Mouse (Mus musculus) heart, embryonic 13.5 days (tissue): ENCODE results near the gene Arhgap8. TPM values are rescaled to one million over a fixed set of nuclear protein-coding genes. Genes with fewer than 3 reads are reported as not detected.
A peak's percentile ranks its signal among the peaks of the same experiment; 100 is the strongest.

Experiments
- ATAC-seq: fragments of 200-750 bp; cut with Nextera tagmentation; 2 replicates; pipeline ENCODE4 v1.8.0; 2017; ENCODE audit warnings: moderate TSS enrichment; ENCODE audit not compliant: insufficient number of reproducible peaks, low FRiP score, low TSS enrichment; ENCODE audit errors: extremely low read depth
- H3K27ac ChIP-seq: fragments of 300-500 bp; sonication (generic); replicated peaks from 2 replicates; pipeline ENCODE4 v1.5.1; 2015; ENCODE audit warnings: moderate library complexity, mild to moderate bottlenecking, inconsistent platforms
- H3K27me3 ChIP-seq: fragments of 300-500 bp; sonication (generic); replicated peaks from 2 replicates; pipeline ENCODE4 v1.6.1; 2015; ENCODE audit warnings: mild to moderate bottlenecking, inconsistent platforms
- H3K36me3 ChIP-seq: fragments of 300-500 bp; sonication (generic); 2 replicates; pipeline ENCODE4 v1.6.1; 2015; ENCODE audit warnings: mild to moderate bottlenecking, inconsistent platforms
- H3K4me1 ChIP-seq: fragments of 300-500 bp; sonication (generic); 2 replicates; pipeline ENCODE4 v1.6.1; 2015; ENCODE audit warnings: inconsistent platforms
- H3K4me2 ChIP-seq: fragments of 300-500 bp; sonication (generic); 2 replicates; pipeline ENCODE4 v1.6.1; 2015; ENCODE audit warnings: inconsistent platforms, mild to moderate bottlenecking, moderate library complexity
- H3K4me3 ChIP-seq: fragments of 300-500 bp; sonication (generic); 2 replicates; pipeline ENCODE4 v1.5.1; 2015; ENCODE audit warnings: moderate library complexity, mild to moderate bottlenecking, inconsistent platforms
- H3K9ac ChIP-seq: fragments of 300-500 bp; sonication (generic); 2 replicates; pipeline ENCODE4 v1.6.1; 2015; ENCODE audit warnings: inconsistent platforms, mild to moderate bottlenecking, moderate library complexity
- H3K9me3 ChIP-seq: fragments of 300-500 bp; sonication (generic); 2 replicates; pipeline ENCODE4 v1.6.1; 2016; ENCODE audit warnings: inconsistent platforms
- WGBS: fragments of 180-500 bp; shearing (Covaris S2); methylation state at CpG from one replicate; pipeline ENCODE4 v1.1.7; 2015; ENCODE audit warnings: mixed read lengths; 5-methylcytosine and 5-hydroxymethylcytosine counted together
- polyA plus RNA-seq: library from polyadenylated mRNA; unstranded; fragments of >200 nt; fragmentation: Nextera tagmentation; extraction: Ambion mirVana; gene quantifications from 2 replicates; pipeline ENCODE4 v1.2.1, GENCODE M21; 2015

The Arhgap8 gene
- polyA plus RNA-seq, result 4.1 and 5.5 TPM in 2 replicates

- no peaks in the 10 kb centered on the region for H3K9me3 ChIP-seq
- peaks cover 27% of the 10 kb centered on the region for H3K4me1 ChIP-seq
- peak within 1 kb of the TSS; percentile 34; the same call in 1 of the 2 replicates for H3K27ac ChIP-seq
- H3K4me3 ChIP-seq, result peak within 1 kb of the TSS; percentile 55
- no peak for ATAC-seq
- WGBS, result 3% methylated on average over 24 of the region's 24 CpGs
- H3K27me3 ChIP-seq, result peaks cover 7% of the 10 kb centered on the region; the same call in 1 of the 2 replicates
- no peaks in the 10 kb centered on the region for H3K36me3 ChIP-seq
- peak within 1 kb of the TSS; percentile 85 for H3K4me2 ChIP-seq
- H3K9ac ChIP-seq, result peak within 1 kb of the TSS; percentile 76
Measured at GRCm38 (mm10) chr15:84719791-84720190, at the start of gene Arhgap8. TSS of gene Arhgap8 (plus strand) at chr15:84720052.

DNA sequence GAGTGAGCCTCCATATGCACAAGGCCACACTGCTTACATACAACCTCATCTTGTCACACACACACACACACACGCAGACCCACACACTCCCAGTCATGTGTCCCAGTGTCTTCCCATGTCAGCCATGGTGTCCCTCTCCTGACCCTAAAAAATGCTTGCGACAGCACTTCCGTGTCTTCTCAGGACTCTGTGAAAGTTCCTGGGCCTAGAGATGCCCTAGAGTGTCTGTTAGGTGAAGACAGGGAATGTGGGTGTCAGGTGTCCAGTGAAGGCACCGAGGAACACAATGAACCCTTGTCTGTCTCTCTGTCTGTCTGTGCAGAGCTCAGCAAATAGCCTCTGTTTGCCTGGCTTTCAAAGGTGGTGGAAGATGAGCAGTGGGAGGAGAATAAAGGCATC lies 49.2 kb upstream of the Arhgap8 start:
- Histone ChIP-seq H3K4me2 (no peak overlapping the region), H3K9ac (no peak overlapping the region), H3K27ac (no peak overlapping the region), H3K36me3 (no peaks in the 10 kb centered on the region), H3K4me3 (no peak overlapping the region), H3K27me3 (no peaks in the 10 kb centered on the region), H3K4me1 (peaks cover 29% of the 10 kb centered on the region), H3K9me3 (no peaks in the 10 kb centered on the region)
- no peak for ATAC-seq
- WGBS, result 75% methylated on average over 4 of the region's 4 CpGs

DNA sequence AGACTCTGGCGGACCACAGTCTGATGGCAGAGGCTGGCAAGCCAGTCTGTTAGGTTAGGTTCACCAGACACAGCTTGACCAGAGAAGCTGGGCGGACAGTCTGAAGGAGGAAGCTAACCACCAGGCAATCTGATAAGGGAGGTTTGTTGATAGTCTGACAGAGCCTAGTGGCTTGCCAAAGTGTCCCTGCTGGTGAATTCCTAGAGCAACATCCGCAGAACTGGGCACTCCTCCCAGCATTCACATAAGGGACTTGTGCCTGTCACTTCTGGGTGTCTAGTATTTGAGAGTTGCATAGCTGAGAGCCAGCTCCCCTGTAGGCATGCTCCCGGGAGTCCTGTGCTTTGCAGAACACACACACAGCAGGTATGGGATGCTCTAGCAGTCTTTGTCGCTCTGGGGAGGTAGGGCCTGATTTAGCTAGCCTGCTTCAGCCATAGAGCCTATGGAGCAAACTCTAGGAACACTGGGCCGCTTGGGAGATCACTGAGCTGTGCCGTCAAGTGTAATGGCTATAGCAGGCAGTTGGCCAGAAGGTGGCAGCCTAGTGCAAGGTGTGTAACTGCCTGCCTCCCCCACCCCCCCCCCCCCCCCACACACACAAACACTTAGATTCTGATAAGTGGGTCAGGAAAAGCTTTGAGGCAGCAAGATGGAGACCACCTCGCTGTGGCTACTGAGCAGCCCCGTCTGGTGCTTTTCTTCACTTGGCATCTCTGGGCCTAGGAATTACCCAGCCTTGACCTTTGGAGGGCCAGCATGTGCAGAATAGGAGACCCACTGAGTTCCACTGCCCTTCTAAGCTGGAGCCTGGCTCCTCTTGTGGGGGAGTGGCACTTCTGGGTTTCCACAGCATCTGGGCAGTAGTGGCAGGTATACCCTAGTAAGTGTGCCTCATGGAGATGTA lies 48.2 kb upstream of the Arhgap8 start:
- no peaks in the 10 kb centered on the region for H3K27me3 ChIP-seq
- H3K9me3 ChIP-seq, result no peaks in the 10 kb centered on the region
- H3K4me1 ChIP-seq, result peaks cover 25% of the 10 kb centered on the region
- no peaks in the 10 kb centered on the region for H3K36me3 ChIP-seq
- WGBS, result 35% methylated on average over 9 of the region's 9 CpGs
- no peak overlapping the region for H3K27ac ChIP-seq
- H3K4me3 ChIP-seq, result no peak overlapping the region
- H3K9ac ChIP-seq, result no peak overlapping the region
- no peak overlapping the region for H3K4me2 ChIP-seq
- no peak for ATAC-seq

GRCm38 (mm10) chr15:84672308-84672615 lies 47.6 kb upstream of the Arhgap8 start:
- Histone ChIP-seq H3K27me3 (no peaks in the 10 kb centered on the region), H3K36me3 (no peaks in the 10 kb centered on the region), H3K9ac (no peak overlapping the region), H3K4me2 (no peak overlapping the region), H3K27ac (no peak overlapping the region), H3K9me3 (no peaks in the 10 kb centered on the region), H3K4me3 (no peak overlapping the region), H3K4me1 (peaks cover 25% of the 10 kb centered on the region)
- ATAC-seq, result no peak
- WGBS, result 66% methylated on average over 4 of the region's 4 CpGs

DNA sequence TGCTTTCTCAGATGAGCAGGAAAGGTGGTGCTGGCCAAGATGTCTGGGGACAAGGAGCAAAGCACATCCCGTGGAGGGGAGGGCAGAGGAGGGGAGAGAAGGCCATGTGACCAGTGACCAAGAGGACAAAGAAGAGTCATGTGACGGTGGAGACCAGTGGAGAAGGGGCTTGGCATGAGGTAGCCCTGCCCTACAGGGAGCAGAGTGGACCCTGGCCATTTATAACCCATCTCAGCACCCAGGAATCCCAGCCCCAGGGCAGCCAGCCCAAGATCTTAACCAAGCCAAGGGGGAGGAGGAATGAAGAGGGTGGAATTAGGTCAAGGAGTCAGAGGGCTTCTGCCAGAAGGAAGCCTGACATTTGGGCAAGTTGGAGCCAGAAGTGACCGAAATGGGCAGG lies 47.2 kb upstream of the Arhgap8 start:
- Histone ChIP-seq H3K4me3 (no peak overlapping the region), H3K36me3 (no peaks in the 10 kb centered on the region), H3K9me3 (no peaks in the 10 kb centered on the region), H3K9ac (no peak overlapping the region), H3K4me1 (peaks cover 25% of the 10 kb centered on the region), H3K27ac (no peak overlapping the region), H3K27me3 (no peaks in the 10 kb centered on the region), H3K4me2 (no peak overlapping the region)
- WGBS, result 61% methylated on average over 3 of the region's 3 CpGs
- ATAC-seq, result no peak

DNA sequence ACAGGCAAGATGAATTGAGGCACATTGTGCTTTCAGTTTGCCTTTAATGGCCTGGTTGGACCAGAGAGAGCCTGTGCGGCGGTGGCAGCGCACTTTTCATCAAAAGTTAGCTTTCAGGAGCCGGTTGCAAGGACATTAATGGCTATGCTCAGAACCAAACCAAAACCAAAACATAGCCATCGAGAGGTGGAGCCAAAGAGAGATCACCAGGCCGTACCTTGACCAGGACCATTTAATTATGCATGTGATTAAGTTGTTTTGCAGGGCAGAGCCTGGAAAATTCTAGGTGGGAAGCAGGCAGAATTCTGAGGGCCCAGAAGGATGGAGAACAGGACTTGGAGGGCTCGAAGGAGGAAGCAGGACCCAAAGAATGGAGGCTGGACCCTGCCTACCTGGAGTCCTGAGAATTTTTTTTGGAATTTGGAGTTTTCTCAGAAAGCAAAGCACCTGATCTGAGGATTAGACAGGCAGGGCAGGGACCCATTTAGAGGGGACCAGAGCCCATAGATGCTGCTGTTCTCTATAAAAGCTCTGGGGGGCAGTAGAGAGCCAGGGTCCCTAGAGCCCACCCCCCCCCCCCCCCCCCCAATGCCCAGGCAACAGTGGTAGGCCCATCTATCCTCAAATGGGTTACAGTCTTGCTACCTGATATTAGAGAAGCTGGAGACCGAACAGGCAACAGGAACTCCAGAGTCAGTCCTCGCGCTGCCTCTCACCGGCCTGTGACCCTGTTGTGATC lies 45.4 kb upstream of the Arhgap8 start:
- H3K27me3 ChIP-seq, result no peaks in the 10 kb centered on the region
- H3K9me3 ChIP-seq, result no peaks in the 10 kb centered on the region
- no peak overlapping the region for H3K4me3 ChIP-seq
- 77% methylated on average over 11 of the region's 11 CpGs for WGBS
- H3K27ac ChIP-seq, result no peak overlapping the region
- peaks cover 15% of the 10 kb centered on the region; the same call in 1 of the 2 replicates for H3K4me1 ChIP-seq
- H3K9ac ChIP-seq, result no peak overlapping the region
- no peak for ATAC-seq
- H3K4me2 ChIP-seq, result no peak overlapping the region
- H3K36me3 ChIP-seq, result no peaks in the 10 kb centered on the region

GRCm38 (mm10) chr15:84675317-84675716 lies 44.5 kb upstream of the Arhgap8 start:
- Histone ChIP-seq H3K9ac (no peak overlapping the region), H3K27me3 (no peaks in the 10 kb centered on the region), H3K36me3 (no peaks in the 10 kb centered on the region), H3K4me1 (peaks cover 14% of the 10 kb centered on the region; the same call in 1 of the 2 replicates), H3K4me3 (no peak overlapping the region), H3K27ac (no peak overlapping the region), H3K4me2 (no peak overlapping the region), H3K9me3 (no peaks in the 10 kb centered on the region)
- 60% methylated on average over 8 of the region's 8 CpGs for WGBS
- no peak for ATAC-seq

DNA sequence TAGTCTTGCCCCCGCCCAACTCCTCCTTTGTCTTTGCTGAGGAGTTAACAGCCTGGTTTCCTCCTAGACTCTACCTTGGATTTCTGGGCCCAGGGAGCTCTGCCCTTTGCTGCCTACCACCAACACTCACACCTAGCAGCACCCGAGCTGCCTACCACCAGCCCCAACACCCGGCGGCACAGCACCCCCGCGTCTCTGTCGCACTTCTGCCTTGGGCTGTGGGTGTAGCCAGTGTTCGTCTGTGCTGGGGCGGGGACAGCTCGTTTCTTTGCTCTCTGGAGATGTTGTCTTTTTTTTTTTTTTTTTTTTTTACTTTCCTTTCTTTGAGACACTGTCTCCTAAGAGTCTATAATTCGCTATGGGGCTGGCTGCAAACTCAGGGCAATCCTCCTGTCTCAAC lies 41.9 kb upstream of the Arhgap8 start:
- H3K27me3 ChIP-seq, result no peaks in the 10 kb centered on the region

GRCm38 (mm10) chr15:84679090-84679489 lies 40.8 kb upstream of the Arhgap8 start:
- Histone ChIP-seq H3K27ac (no peak overlapping the region), H3K4me2 (no peak overlapping the region), H3K36me3 (no peaks in the 10 kb centered on the region), H3K27me3 (no peaks in the 10 kb centered on the region), H3K4me1 (peaks cover 34% of the 10 kb centered on the region), H3K4me3 (no peak overlapping the region), H3K9ac (no peak overlapping the region), H3K9me3 (no peaks in the 10 kb centered on the region)
- no peak for ATAC-seq
- 90% methylated on average over 4 of the region's 4 CpGs for WGBS

More for the DNA sequence above, 41.9 kb upstream of the Arhgap8 start:
- Histone ChIP-seq H3K9ac (no peak overlapping the region), H3K36me3 (no peaks in the 10 kb centered on the region), H3K4me2 (no peak overlapping the region), H3K4me1 (peaks cover 22% of the 10 kb centered on the region), H3K27ac (no peak overlapping the region), H3K4me3 (no peak overlapping the region), H3K9me3 (no peaks in the 10 kb centered on the region)
- 63% methylated on average over 11 of the region's 11 CpGs for WGBS
- no peak for ATAC-seq

GRCm38 (mm10) chr15:84679794-84680193 lies 40.1 kb upstream of the Arhgap8 start:
- Histone ChIP-seq H3K9me3 (no peaks in the 10 kb centered on the region), H3K9ac (no peak overlapping the region), H3K36me3 (no peaks in the 10 kb centered on the region), H3K27ac (no peak overlapping the region), H3K4me1 (peaks cover 39% of the 10 kb centered on the region), H3K4me3 (no peak overlapping the region), H3K27me3 (no peaks in the 10 kb centered on the region), H3K4me2 (no peak overlapping the region)
- ATAC-seq, result no peak
- WGBS, result 79% methylated on average over 3 of the region's 3 CpGs

DNA sequence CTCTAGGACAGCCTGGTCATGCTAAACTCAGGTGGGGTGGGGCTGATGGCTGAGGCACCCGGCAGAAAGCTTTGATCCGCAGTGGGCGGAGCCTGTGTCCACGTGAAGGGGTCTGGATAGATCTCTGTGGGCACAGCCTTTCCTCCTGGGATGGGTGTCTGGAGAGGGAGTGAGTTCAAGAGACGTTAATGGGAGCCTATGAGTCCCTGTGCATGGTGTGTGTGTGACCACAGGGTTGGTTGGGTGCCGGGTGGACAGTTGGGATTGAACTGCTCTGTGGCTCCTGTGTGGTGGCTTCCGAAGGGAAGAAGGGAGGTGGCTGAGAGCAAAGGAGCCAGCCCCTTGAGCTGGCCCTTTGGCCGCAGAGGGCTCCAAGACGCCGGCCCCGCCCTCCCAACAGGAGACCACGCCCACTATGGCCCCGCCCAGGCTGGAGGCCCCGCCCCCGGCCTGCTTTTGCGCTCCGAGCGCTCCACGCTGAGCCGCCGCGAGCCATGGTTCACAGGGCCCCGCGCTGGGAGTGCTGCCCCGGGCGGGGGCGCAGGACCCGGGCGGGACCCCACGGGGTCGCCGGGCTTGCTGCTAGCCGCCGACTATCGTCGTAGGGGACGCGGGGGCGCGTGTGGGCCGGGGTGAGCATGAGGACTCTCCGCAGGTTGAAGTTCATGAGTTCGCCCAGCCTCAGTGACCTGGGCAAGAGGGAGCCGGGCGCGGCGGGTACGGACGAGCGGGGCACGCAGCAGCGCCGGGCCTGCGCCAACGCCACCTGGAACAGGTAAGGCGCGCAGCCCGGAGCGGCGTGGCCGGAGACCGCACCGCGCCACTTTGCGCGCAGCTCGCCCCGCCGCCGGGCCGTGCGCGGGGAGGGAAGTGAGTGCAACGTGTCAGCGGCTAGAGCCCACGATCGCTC lies 39.1 kb upstream of the Arhgap8 start:
- under 1% methylated on average over 61 of the region's 77 CpGs for WGBS
- Histone ChIP-seq H3K4me2 (peak overlapping the region; percentile 84), H3K27ac (peak overlapping the region; percentile 55), H3K4me3 (peak overlapping the region; percentile 73), H3K4me1 (peaks cover 47% of the 10 kb centered on the region), H3K36me3 (no peaks in the 10 kb centered on the region), H3K27me3 (no peaks in the 10 kb centered on the region), H3K9me3 (no peaks in the 10 kb centered on the region), H3K9ac (peak overlapping the region; percentile 88)
- peak; percentile 51; the same call in 1 of the 2 replicates for ATAC-seq
